Mouse (Mus musculus): Measurements from ENCODE around the gene Gm15097. TPM values are rescaled to one million over a fixed set of nuclear protein-coding genes. Genes with fewer than 3 reads are reported as not detected.
A peak's percentile ranks its signal among the peaks of the same experiment; 100 is the strongest.
"Not testable (repeated sequence)": the region's sequence is repeated elsewhere in the genome, so short reads cannot be mapped to it uniquely, and the experiment has no call there.

Gm15097 gene
- not detected in 2 replicates for total RNA-seq (2014; rRNA removed)
- not detected in 2 replicates for polyA plus RNA-seq (2015; fragmentation: Nextera tagmentation; extraction: Ambion mirVana)

DNA sequence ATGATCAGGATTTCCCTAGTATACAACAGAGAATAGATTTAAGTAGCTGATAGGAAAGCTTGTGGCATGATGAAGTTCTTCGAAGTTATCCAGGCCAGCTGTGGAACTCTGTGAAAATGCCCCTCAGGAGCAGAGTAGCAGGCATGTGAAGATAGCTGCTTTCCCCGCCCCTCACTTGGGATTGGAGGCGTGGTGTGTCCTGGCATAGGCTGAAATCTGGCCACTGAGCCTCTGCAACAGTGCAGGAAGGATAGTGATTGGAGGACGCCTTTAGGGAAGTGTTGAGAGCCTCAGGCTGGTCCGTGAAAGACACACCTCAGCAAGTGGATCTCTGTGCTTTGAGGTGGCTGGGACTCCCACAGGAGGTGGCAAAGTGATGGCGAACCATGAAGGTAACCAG is at the start of gene Gm15097:
TSS of gene Gm15097 (plus strand) at position 301 of the 400 bp plus-strand sequence.
- not testable (repeated sequence) for DNase-seq (ENCODE audit: low spot score); H3K9me3 ChIP-seq (ENCODE audit: low read length); H3K4me3 ChIP-seq (ENCODE audit: low read depth, low read length); H3K27ac ChIP-seq (ENCODE audit: low read depth, low read length); H3K4me2 ChIP-seq (ENCODE audit: low read depth, low read length, poor library complexity, severe bottlenecking); ATAC-seq (ENCODE audit: low FRiP score); H3K9ac ChIP-seq (replicated peaks; ENCODE audit: low read length, poor library complexity, severe bottlenecking); H3K4me1 ChIP-seq (ENCODE audit: insufficient read depth, low read length); H3K27me3 ChIP-seq (ENCODE audit: insufficient read depth, low read length); H3K36me3 ChIP-seq (ENCODE audit: insufficient read depth, low read length)
- no CpG with 5 or more reads among the region's 6 CpGs for WGBS

GRCm38 (mm10) chrX:149762853-149763252 is 21.4 kb upstream of the Gm15097 start:
- not testable (repeated sequence) for H3K4me3 ChIP-seq (ENCODE audit: low read depth, low read length); ATAC-seq (ENCODE audit: low FRiP score); DNase-seq (ENCODE audit: low spot score); H3K36me3 ChIP-seq (ENCODE audit: insufficient read depth, low read length); H3K4me1 ChIP-seq (ENCODE audit: insufficient read depth, low read length); H3K9me3 ChIP-seq (ENCODE audit: low read length); H3K4me2 ChIP-seq (ENCODE audit: low read depth, low read length, poor library complexity, severe bottlenecking); H3K27ac ChIP-seq (ENCODE audit: low read depth, low read length); H3K27me3 ChIP-seq (ENCODE audit: insufficient read depth, low read length); H3K9ac ChIP-seq (replicated peaks; ENCODE audit: low read length, poor library complexity, severe bottlenecking)
- WGBS, result 47% methylated on average over 4 of the region's 4 CpGs
- TF ChIP-seq CTCF (IDR thresholded peaks at IDR 0.05), result peak; percentile 30; the same call in 1 of the 2 replicates

- 94% methylated on average over 6 of the region's 6 CpGs for WGBS
- H3K9ac ChIP-seq (replicated peaks; ENCODE audit: low read length, poor library complexity, severe bottlenecking); ATAC-seq (ENCODE audit: low FRiP score); H3K27ac ChIP-seq (ENCODE audit: low read depth, low read length); H3K9me3 ChIP-seq (ENCODE audit: low read length); H3K27me3 ChIP-seq (ENCODE audit: insufficient read depth, low read length); H3K4me2 ChIP-seq (ENCODE audit: low read depth, low read length, poor library complexity, severe bottlenecking); H3K36me3 ChIP-seq (ENCODE audit: insufficient read depth, low read length); H3K4me3 ChIP-seq (ENCODE audit: low read depth, low read length); H3K4me1 ChIP-seq (ENCODE audit: insufficient read depth, low read length); DNase-seq (ENCODE audit: low spot score): not testable (repeated sequence)
These were observed 26.9 kb downstream of the Gm15097 start for GRCm38 (mm10) chrX:149811178-149811577.

Other genes with a start within 250 kb of the Gm15097 start
- gene Gm10439, start 189.9 kb upstream of the Gm15097 start, total RNA-seq (2014; rRNA removed), result not detected in 2 replicates
- gene Gm10439, start 189.9 kb upstream of the Gm15097 start, polyA plus RNA-seq (2015; fragmentation: Nextera tagmentation; extraction: Ambion mirVana), result not detected in 2 replicates
- not detected in 2 replicates for gene Gm15091, start 157.2 kb downstream of the Gm15097 start, total RNA-seq (2014; rRNA removed)
- not detected in 2 replicates for gene Gm15091, start 157.2 kb downstream of the Gm15097 start, polyA plus RNA-seq (2015; fragmentation: Nextera tagmentation; extraction: Ambion mirVana)